9 mouse cellular contexts compared by ENCODE assay signal in genomic region chr17:44645146-44645545, GRCm38 (mm10).
"Had no signal": no experiment of that assay in that cellular context is flagged by ENCODE, and none has a peak within 500 bp of the region (broad histone marks: within the 10 kb centered on the region; RNA-seq: fewer than 3 reads in every experiment).

No protein-coding gene starts in this region.

- DNase-seq: liver, postnatal 0 days; lung, adult 2 months; lung, postnatal 14 days; lung, postnatal 36 days; midbrain, embryonic 14.5 days; right cerebral cortex, postnatal 14 days; thymus, adult 2 months; thymus, postnatal 25 days; thymus, postnatal 4 days had no signal
